Mouse (Mus musculus) heart, embryonic 15.5 days (tissue): Measurements from ENCODE around the gene Kcnip4. TPM values are rescaled to one million over a fixed set of nuclear protein-coding genes. Genes with fewer than 3 reads are reported as not detected.

Source experiments
- ATAC-seq: fragments of 200-750 bp; cut with Nextera tagmentation; replicated peaks from 2 replicates; pipeline ENCODE4 v1.8.0; 2017; ENCODE audit warnings: low read depth, moderate TSS enrichment; ENCODE audit not compliant: insufficient number of reproducible peaks, insufficient read depth, low FRiP score
- H3K27ac ChIP-seq: fragments of 300-500 bp; sonication (generic); 2 replicates; pipeline ENCODE4 v1.5.1; 2015; ENCODE audit warnings: mild to moderate bottlenecking, inconsistent platforms
- H3K27me3 ChIP-seq: fragments of 300-500 bp; sonication (generic); 2 replicates; pipeline ENCODE4 v1.6.1; 2015; ENCODE audit warnings: inconsistent platforms
- H3K36me3 ChIP-seq: fragments of 300-500 bp; sonication (generic); 2 replicates; pipeline ENCODE4 v1.6.1; 2015; ENCODE audit warnings: mild to moderate bottlenecking, inconsistent platforms
- H3K4me1 ChIP-seq: fragments of 300-500 bp; sonication (generic); replicated peaks from 2 replicates; pipeline ENCODE4 v1.6.1; 2015; ENCODE audit warnings: inconsistent platforms
- H3K4me2 ChIP-seq: fragments of 300-500 bp; sonication (generic); 2 replicates; pipeline ENCODE4 v1.6.1; 2015; ENCODE audit warnings: inconsistent platforms, mild to moderate bottlenecking, moderate library complexity
- H3K4me3 ChIP-seq: fragments of 300-500 bp; sonication (generic); 2 replicates; pipeline ENCODE4 v1.5.1; 2015; ENCODE audit warnings: mild to moderate bottlenecking, inconsistent platforms
- H3K9ac ChIP-seq: fragments of 300-500 bp; sonication (generic); 2 replicates; pipeline ENCODE4 v1.6.1; 2015; ENCODE audit warnings: mild to moderate bottlenecking, inconsistent platforms
- H3K9me3 ChIP-seq: fragments of 300-500 bp; sonication (generic); replicated peaks from 2 replicates; pipeline ENCODE4 v1.6.1; 2016; ENCODE audit warnings: inconsistent platforms
- WGBS: fragments of 180-500 bp; shearing (Covaris S2); methylation state at CpG from one replicate; pipeline ENCODE4 v1.1.7; 2015; ENCODE audit warnings: mixed read lengths; 5-methylcytosine and 5-hydroxymethylcytosine counted together
- polyA plus RNA-seq: library from polyadenylated mRNA; unstranded; fragments of >200 nt; fragmentation: Nextera tagmentation; extraction: Ambion mirVana; gene quantifications from 2 replicates; pipeline ENCODE4 v1.2.1, GENCODE M21; 2015

Kcnip4 gene
- polyA plus RNA-seq, 1 experiment from 2014 or later, result 0.45 TPM

GRCm38 (mm10) chr5:48349309-48349708, 1175.4 kb downstream of the Kcnip4 start:
- H3K27me3 ChIP-seq, result no peaks in the 10 kb centered on the region
- no peak overlapping the region for H3K4me2 ChIP-seq
- H3K9ac ChIP-seq, result no peak overlapping the region
- ATAC-seq, result no peak
- H3K4me3 ChIP-seq, result no peak overlapping the region
- H3K27ac ChIP-seq, result no peak overlapping the region
- H3K4me1 ChIP-seq, result no peaks in the 10 kb centered on the region
- no peaks in the 10 kb centered on the region for H3K36me3 ChIP-seq
- no peaks in the 10 kb centered on the region for H3K9me3 ChIP-seq
- WGBS, result 72% methylated on average over 1 of the region's 1 CpGs

DNA sequence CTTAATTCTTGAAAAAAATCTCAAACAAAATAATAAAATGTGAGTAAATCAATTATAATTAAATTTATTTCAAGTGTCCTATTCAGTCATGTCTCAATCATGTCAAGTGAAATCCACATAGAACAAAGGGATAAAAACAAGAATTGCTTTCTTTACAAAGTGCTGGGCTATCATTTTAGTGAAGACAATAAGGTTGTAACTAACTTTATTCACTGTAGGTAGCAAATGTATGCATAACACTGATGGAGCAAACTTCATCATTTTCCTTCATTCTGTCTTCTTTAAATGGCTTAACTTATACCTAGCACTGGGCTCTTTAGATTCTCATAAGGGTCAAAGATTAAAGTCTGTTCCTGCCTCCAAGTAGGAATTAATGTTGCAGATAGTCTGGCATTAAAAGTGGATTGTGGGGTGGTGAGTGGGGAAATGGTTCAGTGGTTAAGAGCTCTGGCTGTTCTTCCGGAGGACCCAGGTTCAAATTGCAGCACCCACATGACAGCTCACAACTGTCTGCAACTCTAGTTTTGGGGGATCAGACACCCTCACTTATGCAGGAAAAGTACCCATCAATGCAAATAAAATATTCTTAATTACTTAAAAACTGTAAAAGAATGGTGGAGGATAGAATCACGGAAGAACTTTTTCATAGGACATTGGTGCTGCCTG, 1178.6 kb downstream of the Kcnip4 start:
- no peak for ATAC-seq
- Histone ChIP-seq H3K27ac (no peak overlapping the region), H3K9me3 (no peaks in the 10 kb centered on the region), H3K27me3 (no peaks in the 10 kb centered on the region), H3K9ac (no peak overlapping the region), H3K4me1 (no peaks in the 10 kb centered on the region), H3K36me3 (no peaks in the 10 kb centered on the region), H3K4me3 (no peak overlapping the region), H3K4me2 (no peak overlapping the region)
- WGBS, result 90% methylated on average over 2 of the region's 2 CpGs

DNA sequence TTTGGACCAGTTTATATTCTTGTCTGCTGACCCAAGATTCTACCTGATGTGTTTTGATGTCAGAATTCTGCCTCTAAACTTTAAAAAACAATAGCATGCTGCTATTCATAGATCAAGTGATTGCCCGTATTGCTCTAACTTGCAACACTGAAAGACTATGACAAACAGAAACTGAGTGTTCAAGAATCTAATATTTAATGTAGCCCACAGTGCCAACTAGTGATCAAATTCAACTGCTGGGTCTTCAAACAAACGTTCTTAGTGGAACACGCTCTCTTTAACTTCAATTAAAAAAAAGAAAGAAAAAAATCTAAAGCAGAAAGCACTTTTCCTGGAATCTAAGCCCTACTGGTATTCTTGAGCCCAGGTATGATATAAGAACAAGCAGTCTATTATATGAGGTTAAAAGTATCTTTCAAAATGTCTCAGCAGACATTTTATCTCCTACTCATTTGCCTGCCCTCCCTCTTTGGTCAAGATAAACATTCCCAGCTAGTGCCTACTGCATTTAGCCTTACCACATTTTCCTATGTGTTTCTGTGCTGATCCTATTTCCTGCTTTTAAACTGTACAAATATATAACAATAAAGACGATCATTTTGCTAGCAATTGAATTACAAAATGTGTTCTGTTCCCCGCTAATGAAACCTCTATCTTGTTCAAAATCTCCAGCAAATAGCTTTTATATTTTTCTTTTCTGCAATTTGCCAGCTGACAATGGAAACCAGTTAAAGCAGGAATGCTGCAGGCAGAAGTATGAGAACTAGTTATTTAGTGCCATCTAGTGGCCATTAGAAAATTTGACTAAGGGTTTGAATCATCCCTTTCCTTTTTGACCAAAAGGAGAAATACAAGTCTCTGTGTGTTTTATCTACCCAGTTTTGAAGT, 1179.4 kb downstream of the Kcnip4 start:
- H3K4me1 ChIP-seq, result no peaks in the 10 kb centered on the region
- H3K9ac ChIP-seq, result no peak overlapping the region
- no peak for ATAC-seq
- WGBS, result 40% methylated on average over 5 of the region's 5 CpGs
- no peak overlapping the region for H3K27ac ChIP-seq
- H3K4me3 ChIP-seq, result no peak overlapping the region
- H3K36me3 ChIP-seq, result no peaks in the 10 kb centered on the region
- H3K4me2 ChIP-seq, result no peak overlapping the region
- no peaks in the 10 kb centered on the region for H3K27me3 ChIP-seq
- no peaks in the 10 kb centered on the region for H3K9me3 ChIP-seq

DNA sequence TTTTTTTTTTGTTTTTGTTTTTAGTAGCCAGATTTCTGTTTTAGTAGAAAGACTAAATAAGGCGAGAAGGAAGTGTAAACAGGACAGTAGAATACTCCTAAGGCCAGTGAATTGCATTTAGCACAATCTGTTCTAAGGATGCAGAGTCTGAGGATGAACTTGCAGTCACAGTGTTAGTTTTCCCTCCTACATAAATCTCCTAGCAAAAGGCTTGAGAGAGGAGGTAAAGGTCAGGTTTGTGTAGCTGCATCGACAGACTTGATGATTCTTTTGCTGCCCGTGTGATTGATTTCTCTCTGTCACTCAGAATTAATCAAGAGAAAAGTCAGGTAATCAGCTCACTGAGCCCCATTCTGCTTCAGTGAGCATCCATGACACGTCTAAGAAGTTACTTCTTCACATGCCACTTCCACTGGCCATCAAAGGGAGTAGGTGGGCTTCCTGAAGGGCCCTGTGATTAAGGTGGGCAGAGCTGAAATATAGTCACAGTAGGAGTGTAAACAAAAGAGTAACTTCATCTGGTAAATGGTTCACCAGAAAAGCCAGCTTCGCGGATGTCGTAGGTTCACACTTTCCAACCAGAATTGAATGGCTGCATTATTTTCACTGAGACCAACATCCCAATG, 1183.8 kb downstream of the Kcnip4 start:
- ATAC-seq, result no peak

More for the DNA sequence above, 1183.8 kb downstream of the Kcnip4 start:
- H3K4me2 ChIP-seq, result no peak overlapping the region
- no peaks in the 10 kb centered on the region for H3K9me3 ChIP-seq
- no peak overlapping the region for H3K27ac ChIP-seq
- H3K27me3 ChIP-seq, result no peaks in the 10 kb centered on the region
- 66% methylated on average over 7 of the region's 7 CpGs for WGBS
- no peak overlapping the region for H3K4me3 ChIP-seq
- H3K9ac ChIP-seq, result no peak overlapping the region
- no peaks in the 10 kb centered on the region for H3K36me3 ChIP-seq
- no peaks in the 10 kb centered on the region for H3K4me1 ChIP-seq
